Mouse (Mus musculus) B cell, adult 2 months (primary cell): ENCODE measurements around the gene Mgmt.

ENCODE experiments used
- DNase-seq, 2 experiments: peaks; one replicate each; pipeline ENCODE4 v3.0.0; 2022

The Mgmt gene

GRCm38 (mm10) chr7:136916021-136916420, 21.6 kb downstream of the Mgmt start:
- DNase-seq: no peak

- DNase-seq: no peak
Observed at GRCm38 (mm10) chr7:136920976-136921755, 26.8 kb downstream of the Mgmt start.

GRCm38 (mm10) chr7:136922230-136922629, 27.8 kb downstream of the Mgmt start:
- no peak for DNase-seq

- DNase-seq: no peak
Observed at GRCm38 (mm10) chr7:136924610-136925260, 30.3 kb downstream of the Mgmt start.

DNA sequence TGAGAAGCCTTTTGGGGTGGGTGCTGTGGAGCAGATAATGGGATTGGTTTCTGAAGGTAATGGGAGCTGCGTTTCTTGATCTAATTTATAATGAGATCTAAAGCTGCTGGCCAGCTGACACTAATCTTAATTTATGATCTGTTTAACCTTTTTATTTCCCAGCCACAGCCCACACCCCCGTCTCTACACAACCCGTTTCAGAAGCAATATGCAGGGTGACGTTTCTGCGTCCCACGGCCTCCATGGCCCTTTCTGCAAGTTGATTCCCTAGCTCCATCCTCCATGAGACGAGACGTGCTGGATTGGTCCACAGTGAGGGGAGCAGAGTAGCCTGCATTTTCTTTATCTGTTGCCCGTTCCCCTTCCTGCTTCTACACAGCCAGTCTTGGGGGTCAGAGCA, 31.8 kb downstream of the Mgmt start:
- DNase-seq: no peak

GRCm38 (mm10) chr7:136930451-136930850, 36.0 kb downstream of the Mgmt start:
- no peak for DNase-seq

GRCm38 (mm10) chr7:136933367-136933766, 39.0 kb downstream of the Mgmt start:
- DNase-seq: no peak

- DNase-seq: no peak
Observed at GRCm38 (mm10) chr7:136934336-136934735, 39.9 kb downstream of the Mgmt start.

DNA sequence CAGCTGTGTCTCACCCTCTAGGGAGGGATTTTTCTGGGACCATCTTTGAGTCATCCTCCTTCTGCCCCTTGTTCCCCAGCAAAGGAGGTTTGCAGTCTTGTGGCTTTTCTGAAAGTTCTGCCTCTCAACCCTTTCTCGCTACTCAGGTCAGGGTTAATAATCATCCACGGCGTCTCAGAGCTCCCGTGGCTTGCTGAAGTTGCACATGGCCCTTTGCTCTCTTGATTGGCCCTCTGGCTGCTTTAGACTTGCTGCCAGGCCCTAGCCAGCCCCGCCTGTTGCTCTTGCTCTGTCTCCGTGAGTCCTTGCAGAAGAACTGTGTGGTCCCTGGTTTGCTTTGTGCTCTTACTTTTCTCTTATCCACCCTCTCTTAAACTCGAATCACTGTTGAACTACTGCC, 40.4 kb downstream of the Mgmt start:
- no peak for DNase-seq

DNA sequence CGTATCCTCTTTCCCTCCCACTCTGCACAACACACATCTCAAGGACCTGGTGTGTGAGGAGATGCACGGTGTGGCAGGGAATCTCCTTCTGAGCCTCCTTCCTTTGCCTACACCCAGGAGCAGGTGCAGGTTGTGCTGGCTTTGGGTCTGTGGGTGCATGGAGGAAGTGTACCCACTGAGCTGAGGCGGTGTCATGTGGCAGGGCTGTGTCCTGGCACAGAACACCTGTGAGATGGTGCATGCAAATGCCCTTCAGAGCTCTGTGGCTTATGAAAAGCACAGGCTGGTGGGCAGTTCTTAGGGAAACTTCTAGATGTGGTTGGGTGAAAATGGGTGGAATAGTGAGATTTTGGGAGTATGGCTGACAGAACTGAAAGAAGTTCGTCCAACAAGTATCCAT, 44.0 kb downstream of the Mgmt start:
- peak; percentile 6 to 19 for DNase-seq

DNA sequence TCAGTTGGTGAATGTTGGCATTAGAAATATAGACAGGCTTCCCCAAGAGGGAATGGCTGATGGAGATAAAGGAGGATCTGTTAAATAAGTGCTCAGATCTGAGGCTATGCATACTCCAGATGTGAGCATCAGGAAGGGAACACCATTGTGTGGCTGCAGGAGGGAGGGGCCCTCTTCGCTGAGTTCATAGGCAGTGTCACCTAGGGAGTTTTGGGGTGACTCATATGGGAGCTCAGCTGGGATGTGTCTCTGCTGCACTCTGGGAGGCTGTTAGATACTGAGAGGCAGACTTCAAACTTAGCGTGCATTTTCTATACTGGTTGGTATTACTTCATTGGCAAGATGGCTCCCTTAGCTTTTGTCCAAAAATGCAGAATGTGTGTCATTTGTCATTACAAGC, 48.0 kb downstream of the Mgmt start:
- DNase-seq: no peak

DNA sequence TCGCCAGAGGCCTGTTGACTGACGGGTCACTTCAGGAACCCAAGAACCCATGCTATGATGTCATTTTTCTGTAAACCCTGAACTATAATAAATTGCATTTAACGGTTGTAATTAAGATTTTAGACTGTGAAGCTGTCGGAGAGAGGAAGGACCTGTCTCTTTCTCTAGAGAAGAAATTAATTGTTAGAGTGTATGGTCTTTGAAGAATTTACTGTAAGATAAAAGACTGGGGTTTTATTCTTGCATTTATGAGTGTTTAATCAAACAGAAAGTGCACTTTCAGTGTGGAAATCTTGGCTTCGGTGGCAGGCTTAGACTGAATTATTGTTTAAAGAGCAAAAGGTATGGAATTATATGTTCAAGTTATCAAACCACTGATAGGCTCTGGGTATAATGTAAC, 49.5 kb downstream of the Mgmt start:
- no peak for DNase-seq

- DNase-seq: no peak
Observed at GRCm38 (mm10) chr7:136945697-136946096, 51.3 kb downstream of the Mgmt start.

DNA sequence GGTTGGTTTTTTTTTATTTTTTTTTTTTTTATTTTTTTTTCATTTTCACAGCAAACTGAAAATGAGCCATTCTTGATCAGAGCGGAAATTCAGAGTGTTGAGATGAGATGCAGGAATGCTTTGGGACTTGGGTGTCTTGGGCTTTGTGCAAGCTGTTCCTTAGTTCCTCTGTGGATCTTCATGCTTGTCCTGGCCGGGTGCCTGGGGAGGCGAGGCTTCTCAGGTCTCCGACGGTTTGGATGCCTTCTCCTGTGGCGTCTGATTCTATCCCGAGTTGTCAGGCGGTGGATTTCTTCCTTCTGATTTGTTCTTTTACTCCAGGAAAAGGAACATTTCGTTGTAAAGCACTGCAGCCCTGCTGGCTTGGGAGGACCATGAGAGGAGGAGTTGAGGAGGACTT, 51.7 kb downstream of the Mgmt start:
- DNase-seq: no peak

GRCm38 (mm10) chr7:136948275-136948810, 53.9 kb downstream of the Mgmt start:
- no peak for DNase-seq

DNA sequence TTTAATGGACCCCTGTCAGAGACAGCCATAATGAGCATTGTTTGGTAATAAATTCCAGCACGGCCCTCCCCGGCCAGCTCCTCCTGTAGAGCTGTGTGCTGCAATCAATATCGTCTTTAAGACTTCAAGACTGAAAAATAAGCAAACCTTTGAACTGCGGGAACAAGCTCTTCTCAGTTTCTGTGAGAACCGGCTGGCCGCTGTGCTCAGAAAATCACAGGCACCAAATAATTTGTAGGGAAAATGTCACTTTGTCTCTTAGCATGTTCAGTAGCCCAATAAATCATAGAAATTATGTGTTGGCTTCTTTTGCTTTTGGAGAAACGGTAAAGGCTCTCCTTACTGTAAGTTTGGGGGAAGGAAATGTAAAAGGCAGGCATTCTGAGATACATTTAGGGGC, 58.2 kb downstream of the Mgmt start:
- no peak for DNase-seq

GRCm38 (mm10) chr7:136953251-136953650, 58.8 kb downstream of the Mgmt start:
- peak in 1 of 2 experiments; percentile 8 for DNase-seq

- DNase-seq: no peak
Observed at GRCm38 (mm10) chr7:136972361-136972760, 77.9 kb downstream of the Mgmt start.

GRCm38 (mm10) chr7:136975001-136975400, 80.6 kb downstream of the Mgmt start:
- DNase-seq: no peak

DNA sequence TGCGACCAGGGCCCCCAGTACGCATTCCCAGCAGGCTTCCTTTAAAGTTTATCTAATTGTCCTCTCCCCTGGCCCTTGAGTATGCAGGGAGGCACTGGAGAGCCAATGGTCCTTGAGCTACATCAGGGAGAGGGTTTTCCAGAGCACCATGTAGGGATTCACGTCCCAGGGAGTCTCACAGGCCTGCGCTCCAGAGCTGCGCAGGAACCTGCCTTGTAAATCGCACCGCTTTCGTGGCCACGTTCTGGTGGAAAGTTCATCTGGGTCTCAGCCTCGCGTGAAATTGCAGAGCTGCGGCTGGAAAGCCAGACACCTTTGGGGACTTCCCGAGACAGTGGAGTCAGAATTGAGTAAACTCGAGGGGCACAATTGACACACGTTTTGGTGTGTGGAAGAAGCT, 103.0 kb downstream of the Mgmt start:
- DNase-seq: no peak

- DNase-seq: no peak
Observed at GRCm38 (mm10) chr7:137000703-137001102, 106.3 kb downstream of the Mgmt start.

DNA sequence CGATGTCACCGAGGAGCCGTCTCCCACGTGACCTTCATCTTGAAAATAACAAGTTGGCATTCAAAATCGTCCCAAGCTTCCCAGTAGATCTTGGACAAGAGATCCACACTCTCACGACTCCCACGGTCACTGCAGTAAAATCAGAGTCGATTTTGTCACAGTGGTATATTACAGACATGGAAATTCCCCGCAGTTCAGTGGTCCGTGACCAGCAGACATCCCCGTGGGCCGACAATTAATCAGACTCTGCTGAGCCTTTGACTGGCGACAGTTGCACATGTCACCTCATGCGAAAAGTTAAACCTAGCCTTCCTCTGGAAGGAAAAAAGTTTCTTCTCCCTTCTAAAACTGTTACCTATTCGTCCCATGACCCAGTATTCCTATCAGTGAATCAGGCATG, 106.8 kb downstream of the Mgmt start:
- no peak for DNase-seq

DNA sequence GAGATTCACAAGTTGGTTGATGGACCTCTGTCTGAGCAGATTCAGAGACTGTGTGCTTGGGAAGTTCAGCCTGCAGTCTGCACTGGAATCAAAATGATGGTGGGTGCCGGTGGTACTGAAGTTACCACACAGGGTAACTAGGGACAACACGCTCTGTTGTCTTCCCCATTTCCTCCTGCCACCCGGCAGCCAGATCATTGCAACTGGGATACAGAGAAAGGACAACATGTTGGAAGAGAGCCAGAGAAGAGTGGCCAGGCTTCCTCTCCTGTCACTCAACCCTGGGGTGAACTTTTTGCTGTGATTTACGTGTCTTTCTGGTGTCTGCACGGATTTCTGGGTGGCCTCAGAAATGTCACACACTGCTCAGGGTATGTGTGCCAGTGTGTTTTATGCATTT, 107.4 kb downstream of the Mgmt start:
- DNase-seq: no peak

- DNase-seq: no peak
Observed at GRCm38 (mm10) chr7:137002431-137002830, 108.0 kb downstream of the Mgmt start.
